Mouse (Mus musculus): ENCODE results near the gene Tdrd12.
A peak's percentile ranks its signal among the peaks of the same experiment; 100 is the strongest.
"Not testable (repeated sequence)": the region's sequence is repeated elsewhere in the genome, so short reads cannot be mapped to it uniquely, and the experiment has no call there.

Gene Tdrd12

DNA sequence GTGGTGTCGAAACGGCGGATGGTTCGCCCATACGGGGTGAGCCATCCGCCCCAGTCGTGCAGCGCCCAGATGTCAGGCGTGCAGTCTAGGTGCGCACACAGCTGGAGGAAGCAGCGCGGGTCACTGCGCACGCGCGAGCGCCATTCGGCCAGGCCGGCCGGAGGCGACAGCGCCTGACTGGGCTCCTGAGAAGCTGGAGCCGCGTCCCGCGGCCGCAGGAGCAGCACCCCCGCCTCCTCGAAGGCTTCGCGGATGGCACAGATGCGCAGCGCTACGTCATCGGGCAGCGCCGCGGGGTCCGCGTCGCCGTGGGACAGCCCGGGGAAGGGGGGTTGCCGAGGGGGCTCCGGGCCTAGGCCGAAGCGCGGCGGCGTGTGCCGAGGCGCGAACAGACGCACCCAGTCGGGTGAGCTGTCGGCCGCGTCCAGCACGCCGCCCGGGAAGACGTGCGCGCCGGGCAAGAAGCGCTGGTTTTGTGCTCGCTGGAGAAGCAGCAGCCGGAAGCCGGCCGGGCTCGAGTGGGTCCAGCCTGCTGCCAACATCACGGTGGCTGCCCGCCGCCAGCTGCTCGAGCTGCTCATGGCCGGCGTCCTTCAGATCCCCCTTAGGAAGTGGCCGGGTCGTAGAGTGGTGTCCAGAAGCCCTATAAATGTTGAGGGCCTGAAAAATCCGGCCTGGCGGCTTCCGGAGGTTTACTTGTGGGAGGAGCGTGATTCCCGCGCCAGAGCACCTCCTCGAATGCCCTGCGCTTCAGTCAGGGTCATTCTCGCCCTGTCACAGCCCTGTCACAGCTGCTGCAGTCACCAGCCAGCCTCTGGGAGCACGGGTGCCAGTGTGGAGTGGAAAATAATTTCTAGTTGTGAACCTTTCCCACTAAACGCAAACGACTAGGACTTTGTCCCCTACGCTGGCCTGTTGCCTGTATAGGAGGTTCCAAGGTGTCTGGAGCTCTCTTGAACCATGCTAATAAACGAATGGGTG lies 18.0 kb upstream of the Tdrd12 start:
- peak; percentile 90 for DNase-seq

DNA sequence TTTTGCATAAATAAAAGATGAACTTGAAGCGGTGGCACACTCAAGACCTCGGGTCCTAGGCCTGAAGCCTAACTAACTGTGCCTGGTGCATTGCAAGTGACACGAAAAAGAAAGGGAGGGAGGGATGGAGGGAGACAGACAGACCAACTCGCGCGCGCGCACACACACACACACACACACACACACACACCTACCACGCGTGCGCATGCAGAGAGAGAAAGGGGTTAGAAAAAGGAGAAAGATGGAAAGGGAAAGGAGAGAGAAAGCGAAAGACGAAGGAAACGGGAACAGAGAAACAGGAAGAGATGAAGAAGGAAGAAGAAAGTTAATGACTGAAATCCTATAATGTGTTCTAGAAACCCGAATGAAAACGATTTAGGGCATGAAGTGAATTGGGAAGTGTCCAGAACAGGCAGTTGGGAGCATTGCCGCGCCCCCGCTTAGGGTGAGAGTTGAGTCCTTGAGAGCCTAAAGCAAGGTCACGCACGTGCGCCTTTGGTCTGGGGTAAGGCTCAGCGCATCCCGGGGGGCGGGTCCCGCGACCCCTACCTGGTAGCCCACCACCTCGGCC lies 17.1 kb upstream of the Tdrd12 start:
- DNase-seq = peak; percentile 41

DNA sequence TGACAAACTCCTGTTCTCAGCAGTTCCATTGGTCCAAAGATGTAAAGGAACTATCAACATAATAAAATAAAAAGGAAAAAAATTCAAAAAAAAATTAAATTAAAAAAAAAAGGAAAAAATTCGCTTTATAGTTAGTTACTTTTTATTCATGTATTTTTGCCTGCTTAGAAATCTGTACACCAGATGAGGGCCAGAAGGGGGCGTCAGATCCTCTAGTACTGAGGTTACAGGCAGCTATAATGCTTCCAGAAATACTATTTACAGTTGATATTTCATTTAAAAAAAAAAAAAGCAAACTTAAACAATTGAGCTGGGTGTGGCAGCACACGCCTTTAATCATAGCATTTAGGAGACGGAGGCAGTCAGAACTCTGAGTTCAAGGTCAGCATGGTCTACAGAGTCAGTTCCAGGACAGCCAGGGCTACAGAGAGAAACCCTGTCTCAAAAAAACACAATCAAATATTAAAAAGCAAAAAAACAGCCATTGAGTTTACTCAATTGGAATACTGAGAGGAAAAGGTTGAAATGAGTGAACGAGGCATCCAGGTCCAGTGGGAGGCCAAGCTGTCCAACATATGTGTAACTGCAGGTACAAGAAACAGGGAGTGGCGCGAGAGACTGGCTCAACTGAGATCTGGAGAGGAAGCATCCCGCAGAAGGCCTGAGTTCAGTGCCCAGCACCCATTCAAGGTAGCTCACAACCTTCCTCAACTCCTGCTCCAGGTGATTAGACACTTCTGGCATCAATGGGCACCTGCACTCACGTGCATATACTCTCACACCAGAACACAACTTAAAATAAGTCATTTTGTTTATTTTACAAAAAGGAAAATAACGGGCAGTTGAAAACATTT lies 16.4 kb upstream of the Tdrd12 start:
- peak; percentile 58 for DNase-seq

DNA sequence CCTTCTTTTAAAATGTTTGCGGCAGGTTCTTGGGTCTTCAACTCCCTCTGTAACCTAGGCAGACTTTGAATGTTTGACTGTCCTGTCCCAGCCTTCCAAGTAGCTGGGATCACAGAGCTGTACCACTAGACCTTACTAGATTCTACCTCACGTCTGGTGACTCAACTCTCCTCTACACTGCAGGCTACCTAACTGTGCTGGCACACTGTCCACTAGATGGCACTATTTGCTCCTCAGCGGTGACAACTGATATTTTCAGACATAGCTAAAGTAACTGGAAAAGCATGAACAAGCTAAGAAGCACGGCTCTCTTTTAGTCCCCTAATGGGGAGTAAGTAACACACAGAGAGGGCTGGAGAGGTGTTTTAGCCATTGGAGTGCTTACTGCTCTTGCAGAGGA lies 8.3 kb upstream of the Tdrd12 start:
- DNase-seq = peak; percentile 51

DNA sequence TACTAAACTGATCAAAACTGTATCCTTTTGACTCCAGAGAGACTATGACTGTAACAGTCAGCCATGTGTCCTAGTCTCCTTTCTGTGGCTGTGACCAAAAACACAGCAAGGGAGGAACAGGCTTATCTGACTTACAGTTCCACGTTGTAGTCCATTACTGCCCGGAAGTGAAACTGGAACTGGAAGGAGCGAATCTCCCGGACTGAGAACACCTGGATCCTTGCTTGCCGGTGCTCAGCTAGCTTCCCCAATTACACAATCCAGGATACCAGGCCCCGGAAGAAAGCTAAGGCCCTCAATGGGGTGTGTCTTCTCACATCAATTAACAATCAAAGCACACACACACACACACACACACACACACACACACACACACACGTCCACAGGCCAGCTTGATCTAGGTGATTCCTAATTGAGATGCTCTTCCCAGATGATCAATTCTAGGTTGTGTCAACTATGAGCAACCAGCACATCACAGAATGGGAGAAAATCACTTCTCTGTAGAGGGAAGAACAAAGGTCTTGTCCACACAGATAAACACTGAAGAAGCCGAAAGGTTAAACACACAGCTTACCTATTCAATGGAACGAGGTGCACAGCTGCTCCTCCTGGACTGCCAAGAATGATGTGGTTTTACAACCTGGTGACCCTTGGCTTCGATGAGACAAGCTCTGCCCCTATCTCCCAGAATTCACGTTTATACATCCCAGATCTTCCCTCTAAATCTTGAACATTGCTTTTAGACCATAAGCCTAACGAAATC lies 1.6 kb downstream of the Tdrd12 start:
- DNase-seq = no peak

DNA sequence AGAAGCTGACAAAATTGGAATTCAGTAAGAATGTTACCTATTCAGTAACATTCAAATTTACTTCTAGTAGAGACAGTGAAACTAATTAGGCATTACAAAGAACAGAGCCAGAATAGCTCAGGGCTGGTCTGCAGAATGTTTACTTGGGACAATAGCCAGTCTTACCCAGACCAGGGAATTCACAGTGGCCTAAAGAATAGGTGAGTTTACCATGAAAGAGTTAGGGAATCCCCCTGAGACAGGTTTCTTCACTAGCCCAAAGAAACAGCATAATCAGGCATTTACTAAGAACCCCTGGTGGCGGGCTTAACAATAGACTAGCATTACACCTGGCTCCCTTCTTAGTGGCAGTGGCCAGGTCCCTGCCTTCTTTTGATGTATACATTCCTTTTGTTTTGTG lies 7.0 kb downstream of the Tdrd12 start:
- DNase-seq = not testable (repeated sequence)

DNA sequence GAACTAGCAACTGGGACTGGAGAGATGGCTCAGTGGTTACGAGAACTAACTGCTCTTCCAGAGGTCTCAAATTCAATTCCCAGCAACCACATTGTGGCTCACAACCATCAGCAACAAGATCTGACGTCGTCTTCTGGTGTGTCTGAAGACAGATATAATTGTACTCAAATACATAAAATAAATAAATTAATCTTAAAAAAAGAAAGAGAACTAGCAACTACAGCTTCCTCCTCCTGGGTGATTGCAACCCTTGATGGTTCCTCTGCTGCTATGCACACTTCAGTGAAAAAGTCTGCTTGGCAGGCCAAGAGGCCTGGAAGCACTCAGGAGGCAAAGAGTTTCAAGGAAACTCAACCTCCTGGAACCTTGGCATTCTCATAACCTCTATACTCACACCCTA lies 7.5 kb downstream of the Tdrd12 start:
- DNase-seq = no peak

DNA sequence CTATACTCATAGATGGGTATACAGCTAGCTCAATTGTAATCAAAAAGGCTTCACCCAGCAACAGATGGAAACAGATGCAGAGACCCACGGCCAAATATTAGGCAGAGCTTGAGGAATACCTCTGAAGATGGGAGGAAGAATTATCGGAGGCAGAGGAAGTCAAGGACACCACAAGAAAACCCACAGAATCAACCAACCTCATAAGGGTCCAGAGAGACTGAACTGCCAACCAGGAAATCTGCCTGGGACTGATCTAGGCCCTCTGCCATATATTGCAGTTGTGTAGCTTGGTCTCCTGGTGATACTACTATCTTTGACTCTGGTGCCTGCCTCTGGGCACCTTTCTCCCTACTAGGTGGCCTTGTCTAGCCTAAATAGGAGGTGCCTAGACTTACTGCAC lies 10.8 kb downstream of the Tdrd12 start:
- no peak for DNase-seq

DNA sequence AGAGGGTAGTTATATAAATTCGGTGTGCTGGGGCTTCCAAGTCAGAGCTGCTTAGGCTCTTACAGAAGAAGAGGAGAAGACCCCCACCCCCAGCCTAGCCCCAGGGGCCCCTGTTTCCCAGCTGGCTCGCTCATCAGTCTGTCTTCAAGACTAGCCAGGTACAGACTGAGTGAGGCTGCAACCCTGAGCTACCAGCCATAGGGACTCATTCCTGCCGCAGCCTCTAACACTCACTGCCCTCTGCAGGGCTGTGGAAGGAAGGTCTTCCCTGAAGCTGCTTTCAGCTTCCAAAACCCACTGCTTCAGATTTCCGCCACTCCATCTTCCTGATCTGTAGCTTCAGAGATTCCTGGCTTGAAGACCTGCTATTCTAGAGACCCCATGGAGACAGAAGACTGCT lies 35.5 kb downstream of the Tdrd12 start:
- DNase-seq = peak; percentile 17

DNA sequence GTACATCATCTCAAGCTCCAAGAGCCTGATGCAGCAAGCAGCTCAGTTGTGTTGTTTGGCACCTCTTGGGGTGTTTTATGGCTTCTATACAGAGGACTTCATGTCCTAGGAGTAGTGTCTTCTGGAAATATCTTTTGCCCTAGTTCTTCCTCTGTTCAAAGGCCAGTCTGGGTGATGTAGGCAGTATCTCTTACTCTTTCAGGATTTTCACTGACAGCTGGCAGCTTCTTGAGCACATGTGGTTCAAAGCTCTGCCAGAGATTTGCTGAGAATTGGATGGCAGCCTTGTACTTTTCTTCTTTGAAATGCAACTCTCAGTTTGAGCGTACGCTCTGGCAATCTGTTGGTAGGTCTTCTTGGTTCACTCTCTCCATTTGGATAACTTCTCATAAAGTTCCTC lies 40.0 kb downstream of the Tdrd12 start:
- no peak for DNase-seq

DNA sequence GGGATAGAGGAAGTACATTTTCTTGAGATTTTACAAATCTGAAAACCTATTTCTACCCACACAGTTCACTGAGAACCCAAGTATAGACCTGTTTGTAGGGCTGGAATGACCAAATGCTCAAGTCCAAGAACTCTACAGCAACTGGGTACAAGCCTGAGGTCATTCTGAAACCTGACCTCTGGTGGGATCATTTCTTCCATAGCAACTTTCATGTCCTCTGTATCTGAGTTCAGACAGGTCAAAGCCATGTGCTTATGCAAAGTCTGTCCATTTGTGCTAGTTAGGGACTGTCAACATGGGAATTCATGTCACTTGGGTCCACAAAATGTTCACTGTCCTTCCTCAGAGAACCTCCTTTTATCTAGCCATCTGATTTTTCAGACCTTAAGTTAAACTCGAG lies 46.5 kb downstream of the Tdrd12 start:
- DNase-seq = no peak

DNA sequence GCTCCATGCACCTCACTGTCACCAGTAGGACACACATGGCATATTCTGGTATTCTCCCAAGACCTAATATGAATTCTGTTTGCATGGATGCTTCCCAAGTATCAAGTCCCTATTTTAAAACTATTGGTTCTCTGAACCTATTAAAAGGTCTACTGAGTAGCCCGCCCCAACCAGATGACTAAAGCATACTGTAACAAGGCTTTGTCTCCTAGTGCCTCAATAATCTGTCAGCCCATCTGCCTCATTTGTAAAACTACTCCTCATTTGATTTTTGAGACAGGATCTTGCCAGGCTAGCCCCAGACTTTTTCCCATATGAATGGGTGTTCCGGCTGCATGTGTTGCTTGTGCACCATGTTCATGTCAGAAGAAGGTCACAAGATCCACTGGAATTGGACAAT lies 47.4 kb downstream of the Tdrd12 start:
- DNase-seq = no peak

DNA sequence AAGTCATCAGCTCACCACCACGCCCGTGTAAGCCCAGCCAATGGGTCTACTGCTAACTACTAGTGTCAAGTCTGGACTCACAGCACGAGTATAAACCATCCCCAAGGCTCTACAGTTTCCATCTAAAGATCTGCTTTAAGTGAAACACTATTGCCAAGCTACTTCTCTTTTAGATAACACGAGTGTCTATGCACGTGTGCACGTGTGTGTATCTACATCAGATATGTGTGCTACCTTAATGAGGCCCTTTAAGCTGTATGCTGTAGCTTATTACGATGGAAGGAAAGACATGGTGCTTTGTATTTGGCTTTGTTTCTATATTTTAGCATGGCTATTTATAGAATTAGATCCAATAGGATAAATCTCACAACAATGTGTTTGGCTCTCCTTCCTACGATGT lies 51.0 kb downstream of the Tdrd12 start:
- DNase-seq = no peak

DNA sequence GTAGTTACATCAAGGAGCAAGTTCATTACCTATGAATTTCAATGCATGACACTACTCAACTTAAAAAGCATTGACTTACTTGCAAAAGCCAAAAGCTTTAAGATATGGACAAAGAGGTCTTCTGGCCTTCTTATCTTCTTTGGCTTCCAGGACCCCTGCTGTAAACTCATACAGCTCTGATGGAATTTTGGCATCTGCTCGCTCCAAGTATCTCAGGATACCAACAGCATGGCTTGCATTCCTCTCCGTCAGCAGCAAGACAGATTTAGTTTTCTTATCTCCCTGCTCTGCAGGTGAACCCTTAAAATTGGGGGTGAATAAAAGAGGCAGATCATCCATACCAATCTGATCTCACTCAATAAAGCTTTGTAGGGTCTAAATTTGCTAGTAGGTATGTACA lies 52.4 kb downstream of the Tdrd12 start:
- DNase-seq = no peak

DNA sequence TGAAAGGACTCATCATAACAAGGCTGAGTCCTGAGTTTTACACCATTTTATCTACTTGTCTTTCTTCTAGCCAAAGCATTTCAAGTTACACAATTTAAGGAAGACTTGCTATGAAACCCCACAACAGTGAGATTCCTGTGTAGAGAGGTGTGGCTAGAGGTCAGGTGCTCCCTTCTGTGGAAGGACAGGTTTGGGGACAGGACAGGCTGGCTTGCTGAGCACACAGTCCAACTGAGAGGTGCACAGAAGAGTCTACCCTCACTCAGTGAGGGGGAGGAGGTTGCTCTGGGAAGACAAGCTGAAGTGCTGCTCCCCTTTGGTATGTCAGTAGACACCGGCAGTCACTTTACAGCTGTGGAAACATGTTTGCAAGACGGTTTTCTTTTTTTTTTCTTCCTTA lies 61.1 kb downstream of the Tdrd12 start:
- DNase-seq = no peak

DNA sequence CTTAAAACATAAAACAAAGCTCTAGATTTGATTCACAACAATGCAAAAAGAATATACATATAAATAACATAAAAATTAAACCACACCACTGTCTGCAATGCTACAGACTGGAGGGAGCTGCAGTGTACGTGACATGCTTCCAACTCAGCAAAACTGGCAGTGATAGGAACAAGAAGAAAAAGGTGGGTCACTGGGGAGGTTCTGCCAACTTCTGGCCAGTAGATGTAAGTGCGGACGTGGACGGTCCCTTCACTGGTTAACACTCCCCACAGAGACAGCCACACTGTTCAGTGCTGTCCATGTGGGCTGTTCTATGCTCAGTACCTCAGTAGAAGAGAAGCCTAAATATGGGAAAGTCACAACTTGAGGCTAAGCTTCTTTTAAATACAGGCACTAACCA lies 66.8 kb downstream of the Tdrd12 start:
- no peak for DNase-seq

DNA sequence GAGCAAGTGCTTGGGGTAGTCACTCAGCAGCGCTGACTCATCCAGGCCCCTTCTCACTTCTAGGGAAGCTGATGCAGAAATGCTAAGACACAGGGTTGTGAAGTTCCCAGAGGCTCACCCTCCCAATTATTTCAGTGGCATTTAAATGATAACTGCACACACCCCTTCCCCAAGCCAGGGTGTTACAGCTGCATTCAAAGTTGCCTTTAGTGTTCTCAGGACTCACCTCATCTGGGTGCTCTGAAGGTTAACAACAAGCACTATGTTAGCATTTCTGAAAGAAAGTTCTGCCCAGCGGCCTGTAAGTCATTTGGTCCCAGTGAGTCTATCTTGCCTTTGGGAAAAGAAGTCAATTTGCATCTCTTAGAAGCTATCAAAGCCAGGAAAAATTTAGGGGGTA lies 69.7 kb downstream of the Tdrd12 start:
- DNase-seq = no peak

DNA sequence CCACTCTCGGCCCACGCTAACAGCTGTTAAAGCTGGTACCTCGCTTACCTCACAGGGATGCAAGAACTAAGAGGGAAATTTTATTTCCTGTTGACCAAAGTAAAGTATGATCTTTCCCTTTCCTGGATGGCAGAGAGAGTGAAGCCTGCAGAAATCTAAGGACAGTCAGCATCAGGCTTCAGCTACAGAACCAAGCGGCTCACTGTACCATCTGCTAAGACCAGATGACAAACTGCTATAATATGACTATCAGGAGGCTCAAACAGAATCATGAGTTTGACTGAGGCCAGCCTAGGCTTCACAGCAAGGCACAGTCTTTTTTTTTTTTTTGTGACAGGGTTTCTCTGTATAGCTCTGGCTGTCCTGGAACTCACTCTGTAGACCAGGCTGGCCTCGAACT lies 72.5 kb downstream of the Tdrd12 start:
- DNase-seq = no peak

DNA sequence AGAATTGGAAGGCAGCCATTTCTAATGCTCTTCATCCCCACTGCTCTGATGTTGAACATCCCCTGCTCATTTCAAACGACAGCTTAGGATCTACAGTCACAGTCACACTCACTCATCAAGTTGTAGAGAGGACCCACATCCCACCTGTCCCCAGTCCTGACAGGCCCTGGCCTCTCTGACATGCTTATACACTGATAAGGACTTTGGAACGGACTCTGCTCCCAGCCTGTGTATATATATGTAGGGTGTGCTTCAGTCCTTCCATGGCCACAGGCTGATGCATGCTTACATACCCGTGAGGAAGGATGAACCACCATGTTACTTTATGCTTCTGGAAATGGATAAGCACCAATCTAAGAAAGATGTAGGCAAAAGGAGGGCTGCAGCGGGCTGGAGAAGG lies 76.6 kb downstream of the Tdrd12 start:
- no peak for DNase-seq

DNA sequence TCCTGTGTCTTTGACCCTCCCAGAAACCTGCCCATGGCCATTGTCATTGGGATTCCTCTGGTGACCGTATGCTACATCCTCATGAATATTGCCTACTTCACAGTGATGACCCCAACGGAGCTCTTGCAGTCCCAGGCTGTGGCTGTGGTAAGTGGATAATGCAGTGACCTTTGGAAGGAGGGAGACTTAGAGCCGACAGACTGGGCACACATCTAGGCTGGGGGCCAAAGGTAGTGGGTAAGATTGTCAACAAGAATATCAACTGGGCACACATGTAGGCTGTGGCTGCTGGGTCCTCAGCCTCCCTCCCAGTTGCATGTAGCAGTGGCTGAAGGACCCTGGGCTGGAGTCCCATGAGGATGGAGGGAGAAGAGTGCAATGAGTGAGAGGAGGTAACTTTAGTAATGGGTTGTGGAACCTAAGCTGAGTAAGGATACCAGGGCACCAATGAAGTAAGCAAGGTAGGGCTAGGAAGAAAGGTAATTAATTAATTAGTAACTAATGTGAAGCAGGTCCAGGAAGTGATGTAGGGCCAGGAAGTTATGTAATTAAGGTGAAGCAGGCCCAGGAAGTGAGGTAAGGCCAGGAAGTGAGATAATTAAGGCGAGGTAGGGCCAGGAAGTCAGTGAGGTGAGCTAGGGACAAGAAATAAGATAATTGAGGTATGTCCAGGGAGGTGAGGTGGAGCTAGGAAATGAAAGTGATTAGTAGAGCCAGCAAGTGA lies 81.3 kb downstream of the Tdrd12 start:
- no peak for DNase-seq

DNA sequence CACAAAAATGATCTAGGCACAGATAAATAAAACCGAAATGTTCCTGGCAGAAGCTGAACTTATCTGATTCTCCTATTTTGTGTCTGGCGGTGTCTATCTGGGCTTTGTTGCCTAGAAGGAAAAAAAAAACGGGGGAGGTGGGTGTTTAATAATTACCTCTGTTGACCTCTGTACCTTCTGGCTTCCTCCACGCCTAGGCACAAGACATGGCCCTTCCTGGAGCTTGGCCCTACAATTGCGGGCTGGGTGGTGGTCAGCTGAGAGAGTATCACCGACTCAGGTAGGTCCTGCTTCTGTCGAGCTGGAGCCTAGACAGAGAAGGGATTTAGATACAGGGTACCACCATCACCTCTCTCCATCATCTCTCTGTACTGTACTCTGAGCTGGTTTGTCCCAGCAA lies 88.7 kb downstream of the Tdrd12 start:
- DNase-seq = no peak

Measured in right cerebral cortex, postnatal 4 days (tissue).